Mouse (Mus musculus) ES-E14 (cell line): Measurements from ENCODE around the gene Mst1r.

ENCODE experiments used
- CHD2 ChIP-seq: IDR thresholded peaks from 2 replicates; pipeline ENCODE4 v1.6.1; 2014; ENCODE audit warnings: mild to moderate bottlenecking, low read depth, low read length, inconsistent platforms
- HCFC1 ChIP-seq: IDR thresholded peaks from 2 replicates; pipeline ENCODE4 v1.6.1; 2012; ENCODE audit warnings: low read length, inconsistent platforms, borderline replicate concordance; ENCODE audit not compliant: insufficient read depth
- MAFK ChIP-seq: IDR thresholded peaks from 2 replicates; pipeline ENCODE4 v1.6.1; 2014; ENCODE audit warnings: mild to moderate bottlenecking, low read depth, low read length, inconsistent platforms; ENCODE audit not compliant: insufficient read depth
- ZC3H11A ChIP-seq: IDR thresholded peaks from 2 replicates; pipeline ENCODE4 v1.6.1; 2012; ENCODE audit warnings: low read depth, mild to moderate bottlenecking, inconsistent platforms, low read length, borderline replicate concordance
- ZNF384 ChIP-seq: IDR thresholded peaks from 2 replicates; pipeline ENCODE4 v1.6.1; 2012; ENCODE audit warnings: low read depth, low read length, inconsistent platforms

DNA sequence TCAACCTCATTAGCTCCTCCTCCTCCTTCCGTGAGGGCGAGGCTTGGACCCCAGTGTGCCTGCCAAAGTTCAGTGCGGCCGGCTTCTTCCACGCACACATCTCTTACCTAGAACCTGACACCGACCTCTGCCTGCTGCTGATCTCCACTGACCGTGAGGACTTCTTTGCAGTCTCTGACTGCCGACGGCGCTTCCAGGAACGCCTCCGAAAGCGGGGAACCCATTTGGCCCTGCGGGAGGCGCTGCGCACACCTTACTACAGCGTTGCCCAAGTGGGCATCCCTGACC is 5.1 kb upstream of the Mst1r start:
- TF ChIP-seq MAFK (no peak), CHD2 (no peak), ZNF384 (no peak), HCFC1 (no peak), ZC3H11A (no peak)
